Mouse (Mus musculus) MEL (cell line): ENCODE data around the gene Loxl1. TPM values are rescaled to one million over a fixed set of nuclear protein-coding genes. Genes with fewer than 3 reads are reported as not detected.

Experiments used
- DNase-seq: peaks from one replicate; pipeline ENCODE4 v3.0.0; 2011; ENCODE audit warnings: low read depth, low spot score
- H3K27ac ChIP-seq: 2 replicates; pipeline ENCODE4 v1.5.1; 2012; ENCODE audit warnings: low read depth, mild to moderate bottlenecking, control low read depth, low read length, moderate library complexity; ENCODE audit not compliant: control insufficient read depth
- H3K27me3 ChIP-seq, 2 experiments: fragments of 150-350 bp in 1 of 2; sonication (generic) in 1 of 2; 2 replicates each; pipeline ENCODE4 v1.6.1; 2012; ENCODE audit warnings: low read length in 2 of 2, mild to moderate bottlenecking in 2 of 2, improper control_type of control experiment in 1 of 2, moderate library complexity in 1 of 2; ENCODE audit not compliant: insufficient read depth in 2 of 2, control insufficient read depth in 1 of 2
- H3K36me3 ChIP-seq, 2 experiments: 2 replicates each; pipeline ENCODE4 v1.6.1; 2012 to 2014; ENCODE audit warnings: low read length in 2 of 2, improper control_type of control experiment in 1 of 2, inconsistent platforms in 1 of 2, mild to moderate bottlenecking in 1 of 2; ENCODE audit not compliant: insufficient read depth in 2 of 2, control insufficient read depth in 1 of 2
- H3K4me1 ChIP-seq, 2 experiments: fragments of 150-350 bp in 1 of 2; sonication (generic) in 1 of 2; 2 replicates each; pipeline ENCODE4 v1.6.1; 2012; ENCODE audit warnings: low read length in 2 of 2, improper control_type of control experiment in 1 of 2, mild to moderate bottlenecking in 1 of 2; ENCODE audit not compliant: insufficient read depth in 2 of 2, control insufficient read depth in 1 of 2
- H3K4me3 ChIP-seq, 2 experiments: fragments of 150-350 bp in 1 of 2; sonication (generic) in 1 of 2; 2 replicates each; pipeline ENCODE4 v1.5.1; 2012; ENCODE audit warnings: low read depth in 2 of 2, low read length in 2 of 2, mild to moderate bottlenecking in 2 of 2, moderate library complexity in 2 of 2, control low read depth in 1 of 2, improper control_type of control experiment in 1 of 2; ENCODE audit not compliant: control insufficient read depth in 1 of 2, insufficient read depth in 1 of 2
- H3K79me2 ChIP-seq: 2 replicates; pipeline ENCODE4 v1.6.1; 2012; ENCODE audit warnings: mild to moderate bottlenecking, low read length, moderate library complexity; ENCODE audit not compliant: control insufficient read depth, poor library complexity, insufficient read depth
- H3K9ac ChIP-seq: 2 replicates; pipeline ENCODE4 v1.6.1; 2012; ENCODE audit warnings: low read depth, mild to moderate bottlenecking, control low read depth, low read length, moderate library complexity; ENCODE audit not compliant: control insufficient read depth, poor library complexity, severe bottlenecking
- H3K9me3 ChIP-seq: fragments of 150-350 bp; sonication (generic); replicated peaks from 2 replicates; pipeline ENCODE4 v1.6.1; 2012; ENCODE audit warnings: mild to moderate bottlenecking, low read length, improper control_type of control experiment, moderate library complexity; ENCODE audit not compliant: insufficient read depth
- BHLHE40 ChIP-seq: IDR thresholded peaks from 2 replicates; pipeline ENCODE4 v1.6.1; 2012; ENCODE audit warnings: low read depth, mild to moderate bottlenecking, inconsistent platforms, low read length, improper control_type of control experiment, borderline replicate concordance
- CHD2 ChIP-seq: IDR thresholded peaks from 2 replicates; pipeline ENCODE4 v1.6.1; 2011; ENCODE audit warnings: low read length, improper control_type of control experiment
- CTCF ChIP-seq, 3 experiments: IDR thresholded peaks in 2 of 3; conservative IDR thresholded peaks in 1 of 3; 2 replicates each; pipeline ENCODE4 v1.5.1; 2011 to 2012; ENCODE audit warnings: low read length in 3 of 3, low read depth in 2 of 3, mild to moderate bottlenecking in 2 of 3, improper control_type of control experiment in 1 of 3, inconsistent platforms in 1 of 3, mixed read lengths in 1 of 3, moderate library complexity in 1 of 3; ENCODE audit not compliant: control insufficient read depth in 1 of 3, insufficient read depth in 1 of 3, poor library complexity in 1 of 3, severe bottlenecking in 1 of 3
- E2F4 ChIP-seq: IDR thresholded peaks from 2 replicates; pipeline ENCODE4 v1.6.1; 2011; ENCODE audit warnings: low read depth, low read length, improper control_type of control experiment, borderline replicate concordance
- ELF1 ChIP-seq: IDR thresholded peaks from 2 replicates; pipeline ENCODE4 v1.6.1; 2014; ENCODE audit warnings: low read depth, mild to moderate bottlenecking, inconsistent platforms, low read length, improper control_type of control experiment, moderate library complexity
- EP300 ChIP-seq, 2 experiments: IDR thresholded peaks; 2 replicates each; pipeline ENCODE4 v1.6.1; 2011; ENCODE audit warnings: improper control_type of control experiment in 2 of 2, low read length in 2 of 2, low read depth in 1 of 2, mild to moderate bottlenecking in 1 of 2
- ETS1 ChIP-seq: IDR thresholded peaks from 2 replicates; pipeline ENCODE4 v1.6.1; 2012; ENCODE audit warnings: low read depth, mild to moderate bottlenecking, inconsistent platforms, low read length, improper control_type of control experiment, moderate library complexity
- HCFC1 ChIP-seq: IDR thresholded peaks from 2 replicates; pipeline ENCODE4 v1.6.1; 2012; ENCODE audit warnings: low read depth, mild to moderate bottlenecking, inconsistent platforms, low read length, improper control_type of control experiment, moderate library complexity
- KAT2A ChIP-seq: conservative IDR thresholded peaks from 2 replicates; pipeline ENCODE4 v1.6.1; 2012; ENCODE audit warnings: low read depth, low read length, improper control_type of control experiment, inconsistent platforms
- MAFK ChIP-seq: IDR thresholded peaks from 2 replicates; pipeline ENCODE4 v1.6.1; 2011; ENCODE audit warnings: low read depth, mild to moderate bottlenecking, low read length, improper control_type of control experiment, borderline replicate concordance
- MAX ChIP-seq: IDR thresholded peaks from 2 replicates; pipeline ENCODE4 v1.6.1; 2011; ENCODE audit warnings: low read length, improper control_type of control experiment
- MAZ ChIP-seq: IDR thresholded peaks from 2 replicates; pipeline ENCODE4 v1.6.1; 2012; ENCODE audit warnings: low read depth, mild to moderate bottlenecking, inconsistent platforms, low read length, improper control_type of control experiment
- MEF2A ChIP-seq: IDR thresholded peaks from 2 replicates; pipeline ENCODE4 v1.6.1; 2014; ENCODE audit warnings: low read depth, mild to moderate bottlenecking, inconsistent platforms, low read length, improper control_type of control experiment; ENCODE audit not compliant: poor library complexity, insufficient replicate concordance, severe bottlenecking; ENCODE audit errors: extremely low read depth
- MXI1 ChIP-seq: IDR thresholded peaks from 2 replicates; pipeline ENCODE4 v1.6.1; 2011; ENCODE audit warnings: mild to moderate bottlenecking, low read depth, low read length, improper control_type of control experiment
- MYC ChIP-seq: IDR thresholded peaks from 2 replicates; pipeline ENCODE4 v1.6.1; 2011; ENCODE audit warnings: low read depth, mild to moderate bottlenecking, low read length, improper control_type of control experiment, moderate library complexity
- NELFE ChIP-seq: IDR thresholded peaks from 2 replicates; pipeline ENCODE4 v1.6.1; 2011; ENCODE audit warnings: low read depth, low read length, improper control_type of control experiment
- POLR2A ChIP-seq, 2 experiments: IDR thresholded peaks; 2 replicates each; pipeline ENCODE4 v1.6.1; 2011 to 2012; ENCODE audit warnings: low read length in 2 of 2, mild to moderate bottlenecking in 2 of 2, control low read depth in 1 of 2, improper control_type of control experiment in 1 of 2, low read depth in 1 of 2, moderate library complexity in 1 of 2; ENCODE audit not compliant: control insufficient read depth in 1 of 2, insufficient read depth in 1 of 2, poor library complexity in 1 of 2
- POLR2AphosphoS2 ChIP-seq: IDR thresholded peaks from 2 replicates; pipeline ENCODE4 v1.6.1; 2011; ENCODE audit warnings: low read length, improper control_type of control experiment
- POLR2AphosphoS5 ChIP-seq: IDR thresholded peaks from 2 replicates; pipeline ENCODE4 v1.6.1; 2012; ENCODE audit warnings: low read depth, borderline replicate concordance, mild to moderate bottlenecking, inconsistent platforms, low read length, moderate library complexity, mixed read lengths
- RAD21 ChIP-seq: IDR thresholded peaks from 2 replicates; pipeline ENCODE4 v1.6.1; 2011; ENCODE audit warnings: mild to moderate bottlenecking, low read depth, low read length, improper control_type of control experiment
- SIN3A ChIP-seq: IDR thresholded peaks from 2 replicates; pipeline ENCODE4 v1.6.1; 2012; ENCODE audit warnings: low read length, improper control_type of control experiment, inconsistent platforms
- TAL1 ChIP-seq: IDR thresholded peaks from 2 replicates; pipeline ENCODE4 v1.6.1; 2012; ENCODE audit warnings: mild to moderate bottlenecking, inconsistent platforms, low read length, moderate library complexity, mixed read lengths
- TBP ChIP-seq: IDR thresholded peaks from 2 replicates; pipeline ENCODE4 v1.8.0; 2011; ENCODE audit warnings: low read depth, low read length, improper control_type of control experiment
- TCF12 ChIP-seq: IDR thresholded peaks from 2 replicates; pipeline ENCODE4 v1.6.1; 2014; ENCODE audit warnings: low read depth, mild to moderate bottlenecking, inconsistent platforms, low read length, improper control_type of control experiment, moderate library complexity
- UBTF ChIP-seq: IDR thresholded peaks from 2 replicates; pipeline ENCODE4 v1.6.1; 2012; ENCODE audit warnings: low read depth, mild to moderate bottlenecking, inconsistent platforms, low read length, improper control_type of control experiment, moderate library complexity, borderline replicate concordance; ENCODE audit not compliant: insufficient read depth
- USF1 ChIP-seq: IDR thresholded peaks from 2 replicates; pipeline ENCODE4 v1.6.1; 2014; ENCODE audit warnings: low read depth, mild to moderate bottlenecking, inconsistent platforms, low read length, improper control_type of control experiment, moderate library complexity
- ZC3H11A ChIP-seq: IDR thresholded peaks from 2 replicates; pipeline ENCODE4 v1.6.1; 2012; ENCODE audit warnings: low read depth, mild to moderate bottlenecking, inconsistent platforms, low read length, improper control_type of control experiment
- ZMIZ1 ChIP-seq: IDR thresholded peaks from 2 replicates; pipeline ENCODE4 v1.6.1; 2012; ENCODE audit warnings: low read depth, mild to moderate bottlenecking, inconsistent platforms, low read length, improper control_type of control experiment, moderate library complexity
- ZNF384 ChIP-seq: IDR thresholded peaks from 2 replicates; pipeline ENCODE4 v1.6.1; 2012; ENCODE audit warnings: low read depth, mild to moderate bottlenecking, inconsistent platforms, low read length, improper control_type of control experiment
- polyA plus RNA-seq, 2 experiments: library from polyadenylated mRNA; stranded (reverse) in 1 of 2; unstranded in 1 of 2; fragments of >175 nt in 1 of 2; fragments of >200 nt in 1 of 2; gene quantifications; 2 replicates each; pipeline versions ENCODE4 v1.2.1 to v1.2.4; 2012; ENCODE audit warnings: low replicate concordance in 2 of 2, low read depth in 1 of 2; ENCODE audit not compliant: insufficient read length in 2 of 2, insufficient read depth in 1 of 2, missing spikeins in 1 of 2
- total RNA-seq: library from RNA; depleted of rRNA; stranded (reverse); fragments of 300-350 nt; gene quantifications from 2 replicates; pipeline ENCODE4 v1.2.3, GENCODE M21; 2012

The Loxl1 gene
- total and polyA plus RNA-seq, 3 experiments = not detected

DNA sequence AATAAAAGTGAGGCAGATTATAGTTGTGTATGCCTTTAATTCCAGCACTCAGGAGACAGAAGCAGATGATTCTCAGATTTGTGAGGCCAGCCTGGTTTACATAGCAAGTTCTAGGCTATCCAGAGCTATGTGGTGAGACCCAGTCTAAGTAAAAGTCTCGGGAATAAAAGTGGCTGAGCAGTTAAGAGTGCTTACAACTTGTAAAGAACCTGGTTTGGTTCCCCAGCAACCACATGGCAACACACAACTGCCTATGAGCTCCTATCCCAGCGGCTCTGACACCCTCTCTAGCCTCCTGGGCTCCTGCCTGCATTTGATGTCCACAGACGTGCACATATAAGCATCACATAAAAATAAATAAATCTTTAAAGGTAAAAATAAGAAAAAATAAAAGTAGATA is 42.9 kb downstream of the Loxl1 start:
- Histone ChIP-seq H3K9ac (no peak overlapping the region), H3K9me3 (no peaks in the 10 kb centered on the region), H3K36me3 (peaks cover 0 to 11% of the 10 kb centered on the region in 2 experiments; a peak in 2 of 4 replicates), H3K27ac (no peak overlapping the region), H3K79me2 (no peaks in the 10 kb centered on the region), H3K4me1 (peaks cover 19 to 23% of the 10 kb centered on the region in 2 experiments), H3K27me3 (no peaks in the 10 kb centered on the region), H3K4me3 (no peak overlapping the region)
- no peak for DNase-seq
- TF ChIP-seq ETS1 (no peak), CTCF (IDR thresholded peaks at IDR 0.05 in 2 of 3, conservative IDR thresholded peaks at IDR 0.05 in 1 of 3; ENCODE audit: control insufficient read depth in 1 of 3, insufficient read depth in 1 of 3, low read depth in 2 of 3, low read length in 3 of 3, poor library complexity in 1 of 3, severe bottlenecking in 1 of 3) (no peak), MAZ (no peak), SIN3A (no peak), UBTF (no peak), CHD2 (no peak), BHLHE40 (no peak), KAT2A (no peak), POLR2AphosphoS2 (no peak), ZC3H11A (no peak), TAL1 (no peak), RAD21 (no peak)

DNA sequence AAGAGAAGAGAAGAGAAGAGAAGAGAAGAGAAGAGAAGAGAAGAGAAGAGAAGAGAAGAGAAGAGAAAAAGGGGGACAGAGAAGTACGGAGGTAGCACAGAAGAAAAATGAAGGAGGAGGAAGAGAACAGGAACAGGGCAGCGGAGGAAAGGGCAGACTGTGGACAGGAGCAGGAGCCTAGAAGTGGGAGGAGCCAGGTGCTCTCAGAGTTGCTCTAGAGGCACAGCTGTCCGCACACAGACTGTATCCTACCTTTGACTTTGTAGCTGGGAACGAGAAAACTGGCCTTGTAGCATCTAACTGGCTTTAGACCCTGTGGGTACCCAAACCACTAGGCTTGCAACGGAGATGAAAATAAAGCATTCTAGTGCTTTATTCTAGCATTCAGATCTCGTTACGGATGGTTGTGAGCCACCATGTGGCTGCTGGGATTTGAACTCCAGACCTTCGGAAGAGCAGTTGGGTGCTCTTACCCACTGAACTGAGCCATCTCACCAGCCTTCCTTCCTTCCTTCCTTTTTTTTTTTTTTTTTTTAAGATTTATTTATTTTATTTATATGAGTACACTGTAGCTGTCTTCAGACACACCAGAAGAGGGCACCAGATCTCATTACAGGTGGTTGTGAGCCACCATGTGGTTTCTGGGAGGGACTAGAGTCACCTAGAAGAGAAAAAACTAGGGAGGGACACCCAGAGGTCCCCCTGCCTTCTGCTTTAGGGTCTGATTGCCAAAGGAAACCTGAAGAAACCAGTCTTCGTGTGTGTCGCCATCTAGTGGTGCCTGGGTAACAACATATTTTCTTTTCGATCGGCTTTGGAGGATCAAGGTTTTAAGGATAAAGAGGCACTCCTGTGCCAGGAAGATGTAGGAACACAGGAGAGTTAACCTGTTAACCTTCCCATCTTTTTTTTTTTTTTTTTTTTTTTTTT is 44.3 kb downstream of the Loxl1 start:
- Histone ChIP-seq H3K9me3 (no peaks in the 10 kb centered on the region), H3K4me1 (peaks cover 20 to 21% of the 10 kb centered on the region in 2 experiments), H3K27ac (no peak overlapping the region), H3K79me2 (no peaks in the 10 kb centered on the region), H3K36me3 (peaks cover 0 to 9% of the 10 kb centered on the region in 2 experiments; a peak in 2 of 4 replicates), H3K27me3 (no peaks in the 10 kb centered on the region), H3K9ac (no peak overlapping the region), H3K4me3 (no peak overlapping the region)
- DNase-seq = peak; percentile 89
- TF ChIP-seq RAD21 = peak; percentile 72
- no peak for TF ChIP-seq MAFK
- TF ChIP-seq ZC3H11A = peak; percentile 64; the same call in 1 of the 2 replicates
- no peak for TF ChIP-seq TAL1
- no peak for TF ChIP-seq TBP
- no peak for TF ChIP-seq ZMIZ1
- TF ChIP-seq USF1 = no peak
- TF ChIP-seq ELF1 = no peak
- no peak for TF ChIP-seq EP300 (IDR thresholded peaks at IDR 0.05; ENCODE audit: low read depth in 1 of 2, low read length in 2 of 2)
- no peak for TF ChIP-seq MAX
- no peak for TF ChIP-seq MEF2A
- TF ChIP-seq MAZ = no peak
- TF ChIP-seq CTCF (IDR thresholded peaks at IDR 0.05 in 2 of 3, conservative IDR thresholded peaks at IDR 0.05 in 1 of 3; ENCODE audit: control insufficient read depth in 1 of 3, insufficient read depth in 1 of 3, low read depth in 2 of 3, low read length in 3 of 3, poor library complexity in 1 of 3, severe bottlenecking in 1 of 3) = peak; percentile 65 to 81 (median 70)
- no peak for TF ChIP-seq HCFC1
- TF ChIP-seq CHD2 = no peak
- no peak for TF ChIP-seq POLR2A (IDR thresholded peaks at IDR 0.05; ENCODE audit: control insufficient read depth in 1 of 2, insufficient read depth in 1 of 2, low read depth in 1 of 2, low read length in 2 of 2, poor library complexity in 1 of 2)
- no peak for TF ChIP-seq POLR2AphosphoS5
- TF ChIP-seq MXI1 = 0 out of 2 replicates have a peak, but pooled peaks have one; percentile 11
- TF ChIP-seq NELFE = no peak
- no peak for TF ChIP-seq TCF12
- TF ChIP-seq E2F4 = no peak
- no peak for TF ChIP-seq MYC
- peak; percentile 77 for TF ChIP-seq ZNF384
